Mouse (Mus musculus): ENCODE data around the gene Olfr273.
"Not testable (repeated sequence)": the region's sequence is repeated elsewhere in the genome, so short reads cannot be mapped to it uniquely, and the experiment has no call there.

Olfr273 gene

GRCm38 (mm10) chr4:52859136-52859535 lies at the start of gene Olfr273:
TSS of gene Olfr273 (minus strand) at chr4:52859236.
- no peak for DNase-seq (ENCODE audit: low spot score)

GRCm38 (mm10) chr4:52864156-52864555 lies 5.1 kb upstream of the Olfr273 start:
- no peak for DNase-seq (ENCODE audit: low spot score)

- no peak for DNase-seq (ENCODE audit: low spot score)
These were observed 9.4 kb downstream of the Olfr273 start for GRCm38 (mm10) chr4:52849672-52850071.

GRCm38 (mm10) chr4:52849039-52849635 lies 9.9 kb downstream of the Olfr273 start:
- peak; percentile 46 for DNase-seq (ENCODE audit: low spot score)

GRCm38 (mm10) chr4:52845411-52845810 lies 13.6 kb downstream of the Olfr273 start:
- DNase-seq (ENCODE audit: low spot score), result not testable (repeated sequence)

GRCm38 (mm10) chr4:52821375-52821774 lies 37.7 kb downstream of the Olfr273 start:
- DNase-seq (ENCODE audit: low spot score), result no peak

- DNase-seq (ENCODE audit: low spot score), result no peak
These were observed 44.7 kb downstream of the Olfr273 start, which contains the start of gene Olfr275 for GRCm38 (mm10) chr4:52814304-52814703. TSS of gene Olfr275 (plus strand) at chr4:52814604.

GRCm38 (mm10) chr4:52811871-52812270 lies 47.2 kb downstream of the Olfr273 start:
- DNase-seq (ENCODE audit: low spot score), result no peak
